Mouse (Mus musculus) Patski (cell line): Measurements from ENCODE around the gene Spock1. TPM values are rescaled to one million over a fixed set of nuclear protein-coding genes. Genes with fewer than 3 reads are reported as not detected.

ENCODE experiments used
- ATAC-seq: fragments of 100-300 bp; one replicate; pipeline ENCODE4 v1.8.0; 2021
- CTCF ChIA-PET: fragments of 350-600 bp; sonication (Branson Sonifier 250); formaldehyde crosslinking; loops from one replicate; lab custom pipeline; 2022; ENCODE audit warnings: inconsistent platforms; lab: Charles Lee
- POLR2A ChIA-PET: fragments of 350-600 bp; sonication (Branson Sonifier 250); formaldehyde crosslinking; loops from one replicate; lab custom pipeline; 2022; ENCODE audit warnings: antibody characterized with exemption, inconsistent platforms; lab: Charles Lee
- DNase-seq: peaks from one replicate; pipeline ENCODE4 v3.0.0-alpha.2; 2011; ENCODE audit warnings: low read depth, low spot score
- H3K27me3 ChIP-seq: fragments of 371-371 bp; one replicate; pipeline ENCODE4 v1.5.1; 2021
- CTCF ChIP-seq: fragments of 100-300 bp; IDR thresholded peaks from one replicate; pipeline ENCODE4 v1.5.1; 2021
- in situ Hi-C: fragments of 300-500 bp; cut with MboI; formaldehyde crosslinking; loops from 3 replicates; pipeline ENCODE4 v1.11.1; 2018; ENCODE audit warnings: low pct_unique_long_range_greater_than_20kb, mixed read lengths
- polyA plus RNA-seq: library from polyadenylated mRNA; unstranded; gene quantifications from one replicate; pipeline ENCODE4 v1.2.3, GENCODE M21; 2021

Spock1 gene
- polyA plus RNA-seq, 1 experiment from 2014 or later = not detected

- in situ Hi-C loops = no loop called here
- no peaks in the 10 kb centered on the region for H3K27me3 ChIP-seq
- ChIA-PET CTCF (no interaction called here), POLR2A (no interaction called here)
- TF ChIP-seq CTCF = no peak
- DNase-seq (no peak), ATAC-seq (no peak)
Measured at GRCm38 (mm10) chr13:57841141-57841848, 66.8 kb downstream of the Spock1 start.

- CTCF ChIA-PET = no interaction called here
- peaks cover 2% of the 10 kb centered on the region for H3K27me3 ChIP-seq
- DNase-seq (no peak), ATAC-seq (no peak)
- no peak for TF ChIP-seq CTCF
- in situ Hi-C loops = no loop called here
- POLR2A ChIA-PET = no interaction called here
Measured at GRCm38 (mm10) chr13:57837691-57838437, 70.3 kb downstream of the Spock1 start.

DNA sequence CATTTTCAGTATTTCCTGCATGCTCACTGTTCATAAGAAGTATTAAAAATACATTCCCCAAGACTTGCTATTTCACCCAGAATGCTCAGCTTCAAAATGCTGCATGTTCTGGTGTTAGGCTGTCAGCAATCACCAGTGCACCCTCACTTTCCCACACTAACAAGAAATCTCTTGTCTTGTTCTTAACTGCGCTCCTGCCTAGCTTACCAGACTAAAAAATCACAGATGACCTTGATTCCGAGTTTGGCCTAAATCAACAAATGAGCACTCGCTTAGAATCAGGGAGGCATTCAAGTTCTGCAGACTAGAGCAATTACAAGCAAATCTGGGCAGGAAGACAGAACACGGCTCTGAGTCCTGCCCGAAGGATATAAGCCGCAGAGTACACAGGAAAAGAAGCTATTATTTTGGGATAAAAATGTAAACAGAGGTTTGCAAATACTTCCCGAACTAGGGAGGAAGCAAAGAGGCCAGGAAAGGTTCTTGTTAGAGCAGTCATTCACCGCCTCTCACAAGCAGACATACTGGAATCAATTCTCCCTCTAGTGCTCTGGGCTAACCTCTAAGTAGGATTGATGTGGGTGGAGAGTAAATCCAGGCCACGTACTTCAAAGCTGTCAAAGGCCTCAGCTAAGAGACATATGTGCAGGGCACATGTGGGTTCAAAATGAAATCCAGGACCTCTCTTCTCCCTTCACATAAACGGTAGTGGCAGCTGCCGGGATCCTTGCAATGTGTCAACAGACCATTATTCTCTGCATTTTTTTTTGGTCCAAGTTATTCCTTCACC, 76.6 kb downstream of the Spock1 start:
- POLR2A ChIA-PET = no interaction called here

DNA sequence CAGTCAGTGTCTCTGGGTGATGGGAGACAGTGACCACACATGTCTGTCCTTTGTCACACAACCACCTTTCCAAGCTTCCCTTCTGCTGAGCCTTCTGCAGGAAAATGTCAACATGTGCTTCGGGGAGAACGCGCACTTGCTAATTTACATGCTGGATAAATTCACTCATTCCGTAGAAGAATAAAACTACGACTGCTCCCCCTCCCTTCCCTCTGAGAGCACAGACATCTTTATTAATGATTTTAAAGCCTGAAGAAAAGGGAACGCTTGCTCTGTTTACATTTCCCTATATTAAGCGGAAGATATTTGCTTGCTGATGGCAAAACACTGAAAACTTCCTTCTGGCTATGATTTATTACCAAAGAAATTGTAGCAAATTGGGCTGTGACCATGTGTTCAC, 77.2 kb downstream of the Spock1 start:
- no peak for TF ChIP-seq CTCF
- DNase-seq (no peak), ATAC-seq (no peak)
- H3K27me3 ChIP-seq = peaks cover 2% of the 10 kb centered on the region
- ChIA-PET POLR2A (no interaction called here), CTCF (no interaction called here)
- in situ Hi-C loops = no loop called here

More for the DNA sequence above, 76.6 kb downstream of the Spock1 start:
- no peak for DNase-seq
- peaks cover 2% of the 10 kb centered on the region for H3K27me3 ChIP-seq
- in situ Hi-C loops = no loop called here
- CTCF ChIA-PET = no interaction called here
- no peak for TF ChIP-seq CTCF
- ATAC-seq = no peak

DNA sequence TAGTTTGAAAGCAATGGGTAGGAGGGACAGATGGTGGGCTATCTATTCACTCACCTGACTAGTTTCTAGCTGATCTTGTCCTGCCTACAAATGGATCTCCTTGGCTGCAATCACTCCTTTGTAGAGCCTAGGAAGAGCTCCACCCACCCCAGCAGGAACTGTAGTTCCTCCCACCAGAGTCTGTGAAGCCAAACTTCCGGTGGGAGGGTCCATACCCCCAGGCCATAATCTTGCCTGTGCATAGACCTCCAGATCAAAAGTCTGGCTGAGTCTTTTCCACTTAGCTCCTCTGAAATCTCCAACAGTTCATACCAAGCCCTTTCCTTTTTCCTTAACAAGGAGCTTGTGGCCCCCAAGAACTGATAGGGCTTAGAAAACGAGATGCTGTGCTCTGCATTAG, 78.0 kb downstream of the Spock1 start:
- peaks cover 2% of the 10 kb centered on the region for H3K27me3 ChIP-seq
- ChIA-PET POLR2A (no interaction called here), CTCF (no interaction called here)
- ATAC-seq = no peak
- in situ Hi-C loops = no loop called here
- no peak for DNase-seq
- TF ChIP-seq CTCF = no peak

DNA sequence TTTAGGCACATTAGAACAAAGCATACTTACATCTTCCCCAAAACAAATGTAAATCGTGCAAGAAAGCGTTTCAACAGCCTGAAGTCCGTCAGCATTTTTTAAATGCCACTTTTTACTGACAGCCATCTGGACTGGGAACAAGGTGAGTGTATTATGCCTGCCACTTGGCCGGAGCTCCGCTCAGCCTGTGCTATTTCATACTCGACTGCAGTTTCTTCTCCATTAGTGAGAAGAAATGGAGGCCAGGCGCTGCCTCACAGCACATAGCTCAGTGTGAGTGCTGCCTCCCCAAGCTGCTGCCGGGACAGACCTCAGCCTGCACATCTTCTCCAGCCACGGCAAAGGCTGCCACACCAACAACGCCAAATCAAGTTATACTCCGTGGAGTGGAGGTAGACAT, 91.9 kb downstream of the Spock1 start:
- in situ Hi-C loops = no loop called here
- H3K27me3 ChIP-seq = peaks cover 5% of the 10 kb centered on the region
- no peak for ATAC-seq
- POLR2A ChIA-PET = no interaction called here
- CTCF ChIA-PET = no interaction called here
- TF ChIP-seq CTCF = no peak
- no peak for DNase-seq

DNA sequence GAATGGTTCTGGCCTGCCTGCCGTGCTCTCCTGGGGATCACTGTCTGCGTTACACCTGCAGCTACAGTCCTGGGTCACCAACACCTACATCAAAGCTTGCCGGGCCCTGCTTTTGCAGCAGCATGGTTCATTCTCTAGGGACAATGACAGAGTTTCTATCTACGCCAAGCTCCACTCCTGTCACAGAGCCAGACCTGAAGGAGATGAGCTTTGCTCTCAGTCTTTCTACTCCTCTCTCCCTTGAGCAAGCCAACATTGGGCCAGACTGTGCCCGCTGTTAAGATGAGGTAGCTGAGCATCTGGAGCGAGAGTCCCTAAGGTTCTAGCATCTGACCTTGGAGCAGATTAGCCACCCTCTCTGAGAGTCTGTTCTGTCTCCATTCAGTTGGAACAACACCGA, 95.5 kb downstream of the Spock1 start:
- in situ Hi-C loops = no loop called here
- no peak for ATAC-seq
- H3K27me3 ChIP-seq = peaks cover 5% of the 10 kb centered on the region
- CTCF ChIA-PET = interaction anchor here (1.4 kb wide), 1 partner anchor 33 kb away, joined by 3 read pairs; no protein-coding TSS in a partner anchor
- TF ChIP-seq CTCF = no peak
- POLR2A ChIA-PET = no interaction called here
- DNase-seq = no peak

- no peak for DNase-seq
- no peak for TF ChIP-seq CTCF
- ChIA-PET CTCF (no interaction called here), POLR2A (no interaction called here)
- no peak for ATAC-seq
- peaks cover 5% of the 10 kb centered on the region for H3K27me3 ChIP-seq
- in situ Hi-C loops = no loop called here
Measured at GRCm38 (mm10) chr13:57811253-57811652, 96.9 kb downstream of the Spock1 start.

- TF ChIP-seq CTCF = no peak
- peaks cover 5% of the 10 kb centered on the region for H3K27me3 ChIP-seq
- no peak for ATAC-seq
- ChIA-PET CTCF (no interaction called here), POLR2A (no interaction called here)
- no peak for DNase-seq
- in situ Hi-C loops = no loop called here
Measured at GRCm38 (mm10) chr13:57810816-57811215, 97.3 kb downstream of the Spock1 start.

DNA sequence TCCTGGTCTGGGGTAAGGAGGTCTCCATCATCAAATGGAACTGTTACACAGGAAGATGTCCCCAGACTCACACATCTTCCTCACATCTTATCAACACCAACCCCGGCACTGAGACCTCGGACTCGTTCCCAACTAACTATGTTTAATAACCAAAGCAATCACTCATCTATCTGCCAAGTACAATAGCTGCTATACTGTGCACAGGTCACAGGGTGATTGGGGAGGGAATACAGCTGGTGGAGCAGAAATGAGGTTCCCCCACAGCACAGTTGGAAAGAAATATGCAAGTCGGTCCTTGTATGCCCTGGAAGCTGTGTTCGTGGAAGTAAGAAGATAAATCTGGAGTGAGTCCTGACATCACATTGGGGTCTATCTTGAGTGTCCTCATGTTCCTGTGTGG, 98.0 kb downstream of the Spock1 start:
- POLR2A ChIA-PET = no interaction called here
- peaks cover 5% of the 10 kb centered on the region for H3K27me3 ChIP-seq
- DNase-seq (no peak), ATAC-seq (no peak)
- TF ChIP-seq CTCF = no peak
- CTCF ChIA-PET = no interaction called here
- in situ Hi-C loops = no loop called here

DNA sequence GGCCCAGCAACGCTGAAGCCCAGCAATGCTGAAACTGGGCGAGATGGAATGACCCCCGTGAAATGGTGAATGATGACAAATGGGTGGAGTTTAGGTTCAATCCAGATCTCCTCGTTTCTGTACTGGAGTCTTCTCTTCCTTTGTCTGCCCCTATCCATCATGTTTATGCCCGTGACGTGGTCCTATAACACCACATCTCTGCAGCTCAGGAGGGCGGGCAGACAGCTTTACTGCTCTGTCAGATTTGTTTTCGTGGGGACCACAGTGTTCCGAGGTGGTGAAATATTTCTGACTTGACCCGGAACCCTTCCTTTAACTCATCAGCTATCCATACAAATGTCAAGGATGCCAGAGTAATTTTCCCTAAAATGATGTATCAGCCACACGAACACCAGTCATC, 98.5 kb downstream of the Spock1 start:
- in situ Hi-C loops = no loop called here
- ATAC-seq (no peak), DNase-seq (no peak)
- peaks cover 5% of the 10 kb centered on the region for H3K27me3 ChIP-seq
- CTCF ChIA-PET = no interaction called here
- TF ChIP-seq CTCF = no peak
- POLR2A ChIA-PET = no interaction called here
